Mouse (Mus musculus): ENCODE data around the gene Tmem144. TPM values are rescaled to one million over a fixed set of nuclear protein-coding genes. Genes with fewer than 3 reads are reported as not detected.

The Tmem144 gene
- polyA plus RNA-seq, 1 experiment from 2014 or later: 1.2 TPM

DNA sequence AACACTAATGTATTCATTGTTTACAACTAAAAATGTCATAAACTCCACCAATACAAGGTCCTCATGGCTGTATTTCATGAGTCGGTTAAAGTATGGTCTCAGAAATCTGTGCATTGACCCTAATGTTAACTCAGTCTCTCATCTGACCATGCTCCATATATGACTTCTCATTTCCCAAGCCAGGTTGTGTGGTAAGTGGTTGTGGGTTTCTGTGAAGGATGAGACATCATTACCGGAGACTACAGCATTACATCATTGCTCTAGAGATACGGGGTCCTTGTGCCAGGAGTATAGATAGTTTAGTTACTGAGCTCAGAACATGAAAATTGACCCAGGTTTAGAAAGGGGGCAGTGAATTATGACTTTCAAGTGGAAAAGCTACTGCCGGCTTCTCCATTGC is 63.0 kb downstream of the Tmem144 start:
- WGBS: 62% methylated on average over 4 of the region's 4 CpGs
- H3K4me1 ChIP-seq (replicated peaks): 0 out of 2 replicates have a peak, but pooled peaks cover under 1% of the 10 kb centered on the region
- no peak overlapping the region for H3K4me3 ChIP-seq
- no peaks in the 10 kb centered on the region for H3K36me3 ChIP-seq
- no peak overlapping the region for H3K4me2 ChIP-seq
- no peak overlapping the region for H3K27ac ChIP-seq (replicated peaks)
- H3K27me3 ChIP-seq: no peaks in the 10 kb centered on the region
- ATAC-seq (ENCODE audit: low read depth): no peak
- H3K9ac ChIP-seq: no peak overlapping the region
- H3K9me3 ChIP-seq: no peaks in the 10 kb centered on the region

- no peak overlapping the region for H3K27ac ChIP-seq (replicated peaks)
- H3K9me3 ChIP-seq: no peaks in the 10 kb centered on the region
- 70% methylated on average over 6 of the region's 6 CpGs for WGBS
- 0 out of 2 replicates have a peak, but pooled peaks cover 4% of the 10 kb centered on the region for H3K4me1 ChIP-seq (replicated peaks)
- no peaks in the 10 kb centered on the region for H3K36me3 ChIP-seq
- no peak for ATAC-seq (ENCODE audit: low read depth)
- no peak overlapping the region for H3K4me3 ChIP-seq
- H3K9ac ChIP-seq: no peak overlapping the region
- no peaks in the 10 kb centered on the region for H3K27me3 ChIP-seq
- no peak overlapping the region for H3K4me2 ChIP-seq
These were observed 63.6 kb downstream of the Tmem144 start for GRCm38 (mm10) chr3:79788959-79789358.

- Histone ChIP-seq H3K4me3 (no peak overlapping the region), H3K9me3 (no peaks in the 10 kb centered on the region), H3K4me2 (peak overlapping the region; percentile 43), H3K36me3 (no peaks in the 10 kb centered on the region), H3K27ac (replicated peaks) (no peak overlapping the region), H3K27me3 (no peaks in the 10 kb centered on the region), H3K4me1 (replicated peaks) (0 out of 2 replicates have a peak, but pooled peaks cover 4% of the 10 kb centered on the region), H3K9ac (peak overlapping the region; percentile 32; the same call in 1 of the 2 replicates)
- no peak for ATAC-seq (ENCODE audit: low read depth)
- WGBS: 15% methylated on average over 11 of the region's 11 CpGs
These were observed 68.2 kb downstream of the Tmem144 start for GRCm38 (mm10) chr3:79784362-79784736.

- H3K4me2 ChIP-seq: peak overlapping the region; percentile 43
- H3K36me3 ChIP-seq: no peaks in the 10 kb centered on the region
- H3K4me1 ChIP-seq (replicated peaks): 0 out of 2 replicates have a peak, but pooled peaks cover 4% of the 10 kb centered on the region
- no peak overlapping the region for H3K27ac ChIP-seq (replicated peaks)
- H3K9ac ChIP-seq: no peak overlapping the region
- no peaks in the 10 kb centered on the region for H3K9me3 ChIP-seq
- no peak overlapping the region for H3K4me3 ChIP-seq
- 49% methylated on average over 10 of the region's 10 CpGs for WGBS
- ATAC-seq (ENCODE audit: low read depth): peak; percentile 36; the same call in 1 of the 2 replicates
- H3K27me3 ChIP-seq: no peaks in the 10 kb centered on the region
These were observed 68.8 kb downstream of the Tmem144 start for GRCm38 (mm10) chr3:79783630-79784361.

DNA sequence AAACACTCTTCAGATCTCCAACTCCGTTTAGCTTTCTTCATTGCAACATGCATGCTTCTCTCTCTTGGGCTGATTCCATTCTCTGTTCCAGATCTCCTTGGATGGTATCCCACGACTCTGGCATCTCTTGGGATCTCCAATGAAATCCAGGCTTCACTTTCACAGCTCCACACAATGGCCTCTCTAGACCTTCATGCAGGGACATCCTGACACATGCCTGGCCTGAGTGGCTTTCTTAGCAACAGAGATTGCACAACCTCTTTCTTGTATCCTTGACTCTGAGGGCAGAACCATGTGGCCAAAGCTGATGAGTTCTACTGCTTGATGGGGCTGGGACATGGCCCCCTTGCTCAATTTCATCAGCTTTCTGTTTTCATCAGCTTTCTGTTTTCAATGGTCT is 79.9 kb downstream of the Tmem144 start:
- Histone ChIP-seq H3K9ac (no peak overlapping the region), H3K4me2 (no peak overlapping the region), H3K27ac (replicated peaks) (no peak overlapping the region), H3K4me1 (replicated peaks) (no peaks in the 10 kb centered on the region), H3K4me3 (no peak overlapping the region), H3K27me3 (no peaks in the 10 kb centered on the region), H3K9me3 (no peaks in the 10 kb centered on the region), H3K36me3 (no peaks in the 10 kb centered on the region)
- ATAC-seq (ENCODE audit: low read depth): no peak
- WGBS: 84% methylated on average over 2 of the region's 2 CpGs

Other genes with a start within 250 kb of the Tmem144 start
- gene 4930579G24Rik, start 223.7 kb downstream of the Tmem144 start, polyA plus RNA-seq (2015; fragmentation: Nextera tagmentation; extraction: Ambion mirVana): 10.0 and 11.1 TPM in 2 replicates
- 49.7 and 51.3 TPM in 2 replicates for gene Etfdh, start 223.3 kb downstream of the Tmem144 start, polyA plus RNA-seq (2015; fragmentation: Nextera tagmentation; extraction: Ambion mirVana)
- not detected in 2 replicates for gene Rxfp1, start 114.9 kb downstream of the Tmem144 start, polyA plus RNA-seq (2015; fragmentation: Nextera tagmentation; extraction: Ambion mirVana)
- gene Fam198b, start 31.8 kb upstream of the Tmem144 start, polyA plus RNA-seq (2015; fragmentation: Nextera tagmentation; extraction: Ambion mirVana): 7.2 and 7.8 TPM in 2 replicates

Data from neural tube, embryonic 13.5 days (tissue).